8 mouse cellular contexts compared by ENCODE assay signal in the genomic region with DNA sequence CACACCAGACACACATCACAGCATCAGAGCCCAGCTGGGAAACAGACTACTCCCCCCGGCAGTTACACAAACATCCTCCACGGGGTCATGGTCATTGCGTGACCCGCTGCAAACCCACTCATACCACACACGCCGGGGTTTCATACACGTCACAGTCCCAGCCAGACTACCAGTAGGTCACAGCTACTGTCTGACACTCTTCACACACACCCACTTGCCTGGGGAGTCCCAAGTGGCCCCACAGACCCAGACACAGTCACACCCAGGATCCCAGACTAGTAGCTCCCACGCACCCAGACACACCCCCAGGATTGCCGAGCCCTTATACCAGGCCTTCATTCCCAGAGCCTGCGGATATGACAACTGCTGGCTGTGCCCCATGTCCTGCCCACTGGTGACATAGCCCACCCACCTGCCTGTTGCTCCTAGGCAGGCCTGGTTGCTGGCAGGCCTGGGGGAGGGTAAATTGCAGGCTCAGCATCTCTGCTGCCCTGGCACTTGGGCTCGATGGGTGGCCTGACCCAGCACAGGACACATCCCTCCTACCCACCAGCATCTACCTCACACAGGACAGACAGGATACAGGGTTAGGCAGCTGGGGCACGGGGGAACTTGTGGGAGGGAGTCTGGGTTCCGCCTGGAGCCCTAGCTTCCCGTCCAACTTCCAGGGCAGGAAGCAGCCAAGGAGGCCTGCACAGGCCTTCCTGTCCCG. TPM values are rescaled to one million over a fixed set of nuclear protein-coding genes. Genes with fewer than 3 reads are reported as not detected.
DNase-seq lines count a peak whose midpoint lies in the region; ATAC-seq and TF ChIP-seq lines count a peak whose summit lies in the region.

No protein-coding gene starts in this region.

- H3K9me3 ChIP-seq in neural tube, embryonic 11.5 days (ENCODE audit: control insufficient read depth, low read length): no peaks in the 10 kb centered on the region
- H3K9me3 ChIP-seq in intestine, postnatal 0 days (ENCODE audit: control insufficient read depth): no peaks in the 10 kb centered on the region
- H3K9me3 ChIP-seq in lung, embryonic 14.5 days (ENCODE audit: low read depth, low read length): no peaks in the 10 kb centered on the region

- no peak for ATAC-seq in neural tube, embryonic 11.5 days (ENCODE audit: insufficient read depth, low FRiP score, low TSS enrichment)
- ATAC-seq in intestine, postnatal 0 days: no peak
- ATAC-seq in lung, embryonic 14.5 days (ENCODE audit: insufficient read depth): peak; percentile 71

- H3K4me3 ChIP-seq in neural tube, embryonic 11.5 days (ENCODE audit: low read depth, low read length): no peak overlapping the region
- H3K4me3 ChIP-seq in intestine, postnatal 0 days (ENCODE audit: low read depth, low read length): no peak overlapping the region
- no peak overlapping the region for H3K4me3 ChIP-seq in lung, embryonic 14.5 days (ENCODE audit: low read depth, low read length)

- H3K27me3 ChIP-seq in neural tube, embryonic 11.5 days (ENCODE audit: control insufficient read depth, insufficient read depth, low read length): no peaks in the 10 kb centered on the region
- H3K27me3 ChIP-seq in intestine, postnatal 0 days (replicated peaks; ENCODE audit: control insufficient read depth, insufficient read depth, low read length): no peaks in the 10 kb centered on the region
- H3K27me3 ChIP-seq in lung, embryonic 14.5 days (ENCODE audit: insufficient read depth, low read length): peaks cover 4% of the 10 kb centered on the region; the same call in 1 of the 2 replicates

- no peak overlapping the region; the same call in 1 of the 2 replicates for H3K4me2 ChIP-seq in neural tube, embryonic 11.5 days (ENCODE audit: low read depth)
- H3K4me2 ChIP-seq in intestine, postnatal 0 days (replicated peaks; ENCODE audit: low read depth): no peak overlapping the region
- H3K4me2 ChIP-seq in lung, embryonic 14.5 days: peak overlapping the region; percentile 25

- no peak for DNase-seq in neural tube, embryonic 11.5 days (ENCODE audit: low spot score)
- DNase-seq in neural tube, embryonic 10.5 days (ENCODE audit: extremely low spot score, low spot score): no peak
- DNase-seq in heart, adult 18-20 months: peak; percentile 71 to 89
- DNase-seq in lung, embryonic 14.5 days: peak; percentile 80
- no peak for DNase-seq in cerebellum, adult 9-10 months
- DNase-seq in cerebellum, adult 8-10 months: no peak
- DNase-seq in thymus, adult 18-20 months: no peak

- no peak for TF ChIP-seq CTCF in intestine, postnatal 0 days (IDR thresholded peaks at IDR 0.05; ENCODE audit: low read depth)
- no peak for TF ChIP-seq CTCF in lung, embryonic 14.5 days (IDR thresholded peaks at IDR 0.05; ENCODE audit: low read depth)

- 0 out of 2 replicates have a peak overlapping the region, but pooled peaks have one; percentile 22 for H3K9ac ChIP-seq in neural tube, embryonic 11.5 days (ENCODE audit: low read length)
- no peak overlapping the region for H3K9ac ChIP-seq in intestine, postnatal 0 days (ENCODE audit: low read depth, low read length)
- no peak overlapping the region for H3K9ac ChIP-seq in lung, embryonic 14.5 days

- WGBS in neural tube, embryonic 11.5 days: 64% methylated on average over 15 of the region's 15 CpGs
- 46% methylated on average over 15 of the region's 15 CpGs for WGBS in intestine, postnatal 0 days
- 25% methylated on average over 15 of the region's 15 CpGs for WGBS in lung, embryonic 14.5 days

- peak overlapping the region; percentile 34; the same call in 1 of the 2 replicates for H3K27ac ChIP-seq in neural tube, embryonic 11.5 days (ENCODE audit: low read depth, low read length)
- peak overlapping the region; percentile 66 for H3K27ac ChIP-seq in intestine, postnatal 0 days (ENCODE audit: low read depth, low read length)
- peak overlapping the region; percentile 78 for H3K27ac ChIP-seq in lung, embryonic 14.5 days (ENCODE audit: low read depth)

- peaks cover under 1% of the 10 kb centered on the region for H3K36me3 ChIP-seq in neural tube, embryonic 11.5 days (ENCODE audit: control insufficient read depth, insufficient read depth, low read length)
- H3K36me3 ChIP-seq in intestine, postnatal 0 days (ENCODE audit: control insufficient read depth, insufficient read depth): peaks cover 5% of the 10 kb centered on the region
- peaks cover 12% of the 10 kb centered on the region for H3K36me3 ChIP-seq in lung, embryonic 14.5 days (ENCODE audit: insufficient read depth)

- H3K4me1 ChIP-seq in neural tube, embryonic 11.5 days (ENCODE audit: control insufficient read depth, insufficient read depth, low read length): peaks cover 22% of the 10 kb centered on the region
- peaks cover 6% of the 10 kb centered on the region; the same call in 1 of the 2 replicates for H3K4me1 ChIP-seq in intestine, postnatal 0 days (replicated peaks; ENCODE audit: control insufficient read depth, insufficient read depth, low read length)
- H3K4me1 ChIP-seq in lung, embryonic 14.5 days (ENCODE audit: insufficient read depth): peaks cover 25% of the 10 kb centered on the region

RNA-seq across cellular contexts. Expression of a gene that starts 11.2 kb away (rescaled TPM):
- 35.7 and 39.5 TPM in 2 replicates for polyA plus RNA-seq in neural tube, embryonic 11.5 days (2014; fragmentation: Nextera tagmentation; extraction: Ambion mirVana)
- total RNA-seq in heart, adult 18-20 months (2021): 10 to 100 TPM; 55.0 to 56.6 TPM
- 15.9 and 16.5 TPM in 2 replicates for polyA plus RNA-seq in intestine, postnatal 0 days (2015; fragmentation: Nextera tagmentation; extraction: Ambion mirVana)
- 28.6 and 29.4 TPM in 2 replicates for polyA plus RNA-seq in lung, embryonic 14.5 days (2014; fragmentation: Nextera tagmentation; extraction: Ambion mirVana)

RNA-seq across cellular contexts. Expression of a gene that starts 20.9 kb away (rescaled TPM):
- 1.2 and 1.6 TPM in 2 replicates for polyA plus RNA-seq in neural tube, embryonic 11.5 days (2014; fragmentation: Nextera tagmentation; extraction: Ambion mirVana)
- total RNA-seq in heart, adult 18-20 months (2021): 10 to 100 TPM; 21.8 to 23.6 TPM
- polyA plus RNA-seq in intestine, postnatal 0 days (2015; fragmentation: Nextera tagmentation; extraction: Ambion mirVana): 1.7 and 2.2 TPM in 2 replicates
- 4.0 and 4.1 TPM in 2 replicates for polyA plus RNA-seq in lung, embryonic 14.5 days (2014; fragmentation: Nextera tagmentation; extraction: Ambion mirVana)

RNA-seq across cellular contexts. Expression of a gene that starts 27.2 kb away (rescaled TPM):
- polyA plus RNA-seq in neural tube, embryonic 11.5 days (2014; fragmentation: Nextera tagmentation; extraction: Ambion mirVana): 33.4 and 37.2 TPM in 2 replicates
- total RNA-seq in heart, adult 18-20 months (2021): 10 to 100 TPM; 10.2 TPM
- 12.4 and 12.6 TPM in 2 replicates for polyA plus RNA-seq in intestine, postnatal 0 days (2015; fragmentation: Nextera tagmentation; extraction: Ambion mirVana)
- 25.1 and 27.6 TPM in 2 replicates for polyA plus RNA-seq in lung, embryonic 14.5 days (2014; fragmentation: Nextera tagmentation; extraction: Ambion mirVana)

RNA-seq across cellular contexts. Expression of a gene that starts 32.8 kb away (rescaled TPM):
- polyA plus RNA-seq in neural tube, embryonic 11.5 days (2014; fragmentation: Nextera tagmentation; extraction: Ambion mirVana): 1.6 and 1.7 TPM in 2 replicates
- total RNA-seq in heart, adult 18-20 months (2021): under 1 TPM in 1 of 2 experiments, not detected in 1; 0.22 TPM
- 0.61 and 1.3 TPM in 2 replicates for polyA plus RNA-seq in intestine, postnatal 0 days (2015; fragmentation: Nextera tagmentation; extraction: Ambion mirVana)
- polyA plus RNA-seq in lung, embryonic 14.5 days (2014; fragmentation: Nextera tagmentation; extraction: Ambion mirVana): 1.6 and 2.8 TPM in 2 replicates

RNA-seq across cellular contexts. Expression of a gene that starts 46.8 kb away (rescaled TPM):
- polyA plus RNA-seq in neural tube, embryonic 11.5 days (2014; fragmentation: Nextera tagmentation; extraction: Ambion mirVana): 70.2 and 74.4 TPM in 2 replicates
- total RNA-seq in heart, adult 18-20 months (2021): 10 to 100 TPM; 70.7 to 71.3 TPM
- 32.1 TPM in 2 replicates for polyA plus RNA-seq in intestine, postnatal 0 days (2015; fragmentation: Nextera tagmentation; extraction: Ambion mirVana)
- polyA plus RNA-seq in lung, embryonic 14.5 days (2014; fragmentation: Nextera tagmentation; extraction: Ambion mirVana): 80.3 and 82.0 TPM in 2 replicates

Comparison
In these comparisons a context has a peak if more than half of its experiments do, and no peak if none do; other contexts are left out.
1. DNase-seq: peak in heart, adult 18-20 months (2 of 2) and lung, embryonic 14.5 days (single experiment); none in neural tube, embryonic 11.5 days (single experiment), neural tube, embryonic 10.5 days (single experiment), cerebellum, adult 9-10 months (single experiment), cerebellum, adult 8-10 months (single experiment) and thymus, adult 18-20 months (0 of 2).
2. Peak in every context shown above with its lines, with median percentiles within 50 percentile points of each other: H3K27ac ChIP-seq.